Mouse (Mus musculus) midbrain, embryonic 12.5 days (tissue): ENCODE measurements around the gene Gm7697. TPM values are rescaled to one million over a fixed set of nuclear protein-coding genes. Genes with fewer than 3 reads are reported as not detected.
"Not testable (repeated sequence)": the region's sequence is repeated elsewhere in the genome, so short reads cannot be mapped to it uniquely, and the experiment has no call there.

Experiments
- ATAC-seq: fragments of 200-750 bp; cut with Nextera tagmentation; 2 replicates; pipeline ENCODE4 v1.8.0; 2017; ENCODE audit warnings: low read depth, moderate TSS enrichment, moderate library complexity; ENCODE audit not compliant: low FRiP score
- H3K27ac ChIP-seq: fragments of 300-500 bp; sonication (generic); replicated peaks from 2 replicates; pipeline ENCODE4 v1.5.1; 2016; ENCODE audit warnings: mild to moderate bottlenecking
- H3K27me3 ChIP-seq: fragments of 300-500 bp; sonication (generic); 2 replicates; pipeline ENCODE4 v1.6.1; 2016; ENCODE audit warnings: mild to moderate bottlenecking
- H3K36me3 ChIP-seq: fragments of 300-500 bp; sonication (generic); 2 replicates; pipeline ENCODE4 v1.6.1; 2016
- H3K4me1 ChIP-seq: fragments of 300-500 bp; sonication (generic); 2 replicates; pipeline ENCODE4 v1.6.1; 2016
- H3K4me2 ChIP-seq: fragments of 300-500 bp; sonication (generic); replicated peaks from 2 replicates; pipeline ENCODE4 v1.6.1; 2016; ENCODE audit warnings: mild to moderate bottlenecking, moderate library complexity
- H3K4me3 ChIP-seq: fragments of 300-500 bp; sonication (generic); 2 replicates; pipeline ENCODE4 v1.5.1; 2016; ENCODE audit warnings: mild to moderate bottlenecking
- H3K9ac ChIP-seq: fragments of 300-500 bp; sonication (generic); replicated peaks from 2 replicates; pipeline ENCODE4 v1.6.1; 2016; ENCODE audit warnings: mild to moderate bottlenecking, moderate library complexity
- H3K9me3 ChIP-seq: fragments of 300-500 bp; sonication (generic); 2 replicates; pipeline ENCODE4 v1.6.1; 2016; ENCODE audit warnings: mild to moderate bottlenecking
- WGBS: fragments of 180-500 bp; shearing (Covaris S2); methylation state at CpG from one replicate; pipeline ENCODE4 v1.1.7; 2016; 5-methylcytosine and 5-hydroxymethylcytosine counted together
- polyA plus RNA-seq: library from polyadenylated mRNA; unstranded; fragments of >200 nt; fragmentation: Nextera tagmentation; extraction: Ambion mirVana; gene quantifications from 2 replicates; pipeline ENCODE4 v1.2.1, GENCODE M21; 2016

The Gm7697 gene
- not detected in 2 replicates for polyA plus RNA-seq

GRCm38 (mm10) chr8:69522876-69523275 is at the start of gene Gm7697:
TSS of gene Gm7697 (minus strand) at chr8:69522976.
- not testable (repeated sequence) for H3K4me3 ChIP-seq, H3K9ac ChIP-seq, H3K4me2 ChIP-seq, H3K27me3 ChIP-seq, H3K9me3 ChIP-seq, H3K27ac ChIP-seq, H3K4me1 ChIP-seq, H3K36me3 ChIP-seq, ATAC-seq
- whole genome bisulfite sequencing = 94% methylated on average over 3 of the region's 3 CpGs

DNA sequence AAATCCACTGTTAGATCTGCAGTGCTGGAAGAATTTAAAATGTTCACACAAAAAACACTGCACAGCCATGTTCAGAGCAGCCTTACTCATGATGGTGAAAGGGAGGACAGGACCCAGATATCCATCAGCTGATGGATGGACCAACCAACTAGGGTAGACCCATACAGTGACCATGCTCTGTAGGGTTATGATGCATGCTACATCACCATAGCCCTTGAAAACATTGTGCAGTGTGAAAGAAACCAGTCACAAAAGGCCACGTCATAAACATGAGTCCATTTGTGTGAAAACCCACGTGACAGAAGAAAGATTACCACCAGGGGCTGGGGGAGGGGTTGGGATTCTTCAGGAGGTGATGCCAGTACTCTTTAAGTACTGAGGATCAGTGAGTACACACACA is 28.5 kb upstream of the Gm7697 start:
- H3K27me3 ChIP-seq, H3K4me3 ChIP-seq, H3K9ac ChIP-seq, ATAC-seq, H3K4me1 ChIP-seq, H3K9me3 ChIP-seq, H3K27ac ChIP-seq, H3K4me2 ChIP-seq, H3K36me3 ChIP-seq: not testable (repeated sequence)
- WGBS = 55% methylated on average over 2 of the region's 2 CpGs

- not testable (repeated sequence) for ATAC-seq, H3K4me2 ChIP-seq, H3K9ac ChIP-seq, H3K27ac ChIP-seq, H3K4me1 ChIP-seq, H3K4me3 ChIP-seq, H3K9me3 ChIP-seq, H3K27me3 ChIP-seq, H3K36me3 ChIP-seq
- 9% methylated on average over 8 of the region's 8 CpGs for WGBS
Observed at GRCm38 (mm10) chr8:69549556-69549955, 26.8 kb upstream of the Gm7697 start.

DNA sequence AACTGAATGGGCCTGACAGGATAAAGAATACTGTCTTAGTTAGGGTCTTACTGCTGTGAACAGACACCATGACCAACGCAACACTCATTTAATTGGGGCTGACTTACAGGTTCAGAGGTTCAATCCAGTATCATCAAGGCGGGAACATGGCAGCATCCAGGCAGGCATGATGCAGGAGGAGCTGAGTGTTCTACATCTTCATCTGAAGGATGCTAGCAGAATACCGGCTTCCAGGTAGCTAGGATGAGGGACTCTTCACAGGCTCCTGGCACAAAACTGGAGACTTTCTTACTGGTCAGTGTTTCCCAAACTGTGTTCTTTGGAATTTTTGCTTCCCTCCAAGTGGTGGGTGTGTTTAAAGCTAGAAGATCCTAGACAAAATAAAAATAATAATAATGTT is 25.3 kb upstream of the Gm7697 start:
- not testable (repeated sequence) for H3K9ac ChIP-seq, H3K4me2 ChIP-seq, H3K9me3 ChIP-seq, ATAC-seq, H3K4me1 ChIP-seq, H3K36me3 ChIP-seq, H3K27ac ChIP-seq, H3K4me3 ChIP-seq, H3K27me3 ChIP-seq
- 93% methylated on average over 3 of the region's 3 CpGs for WGBS

DNA sequence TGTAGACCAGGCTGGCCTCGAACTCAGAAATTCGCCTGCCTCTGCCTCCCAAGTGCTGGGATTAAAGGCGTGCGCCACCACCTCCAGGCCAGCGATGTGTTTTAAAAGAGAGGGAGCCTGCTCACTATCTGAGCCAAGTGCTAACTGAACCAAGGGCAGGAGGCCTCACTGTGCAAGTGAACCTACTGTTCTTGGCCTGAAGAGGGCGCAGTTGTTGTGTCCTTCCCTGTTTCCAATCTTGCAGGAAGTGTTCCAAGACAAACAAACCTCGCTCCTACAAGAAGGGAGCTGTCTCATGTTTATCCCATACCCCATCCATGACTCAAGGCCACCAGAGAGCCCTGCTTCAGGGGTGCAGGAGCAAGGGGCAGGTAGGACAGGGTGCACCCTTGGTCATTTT is 24.4 kb upstream of the Gm7697 start:
- H3K4me1 ChIP-seq, H3K27ac ChIP-seq, ATAC-seq, H3K27me3 ChIP-seq, H3K4me3 ChIP-seq, H3K36me3 ChIP-seq, H3K9ac ChIP-seq, H3K4me2 ChIP-seq, H3K9me3 ChIP-seq: not testable (repeated sequence)
- WGBS = 64% methylated on average over 7 of the region's 7 CpGs

DNA sequence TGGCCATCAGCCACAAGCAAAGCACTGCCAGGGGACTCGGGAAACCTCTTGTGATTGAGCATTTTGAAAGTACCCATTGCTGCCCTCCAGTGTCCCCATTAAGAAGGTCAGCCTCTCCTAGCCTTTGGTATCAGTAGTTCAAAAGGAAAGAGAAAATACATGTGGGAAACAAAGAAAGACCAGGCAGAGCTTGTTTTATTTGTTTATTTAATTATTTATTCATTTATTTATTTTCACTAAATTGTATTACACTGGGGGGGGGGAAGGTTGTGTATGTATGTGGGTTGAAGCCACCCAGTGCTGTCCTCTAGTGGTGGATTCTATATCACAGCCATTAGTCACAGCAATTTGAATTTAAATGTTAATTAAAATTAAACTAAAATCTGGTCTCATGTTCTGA is 22.2 kb upstream of the Gm7697 start:
- WGBS = 67% methylated on average over 1 of the region's 1 CpGs
- not testable (repeated sequence) for H3K4me3 ChIP-seq, H3K36me3 ChIP-seq, ATAC-seq, H3K27me3 ChIP-seq, H3K4me2 ChIP-seq, H3K9ac ChIP-seq, H3K27ac ChIP-seq, H3K9me3 ChIP-seq, H3K4me1 ChIP-seq

DNA sequence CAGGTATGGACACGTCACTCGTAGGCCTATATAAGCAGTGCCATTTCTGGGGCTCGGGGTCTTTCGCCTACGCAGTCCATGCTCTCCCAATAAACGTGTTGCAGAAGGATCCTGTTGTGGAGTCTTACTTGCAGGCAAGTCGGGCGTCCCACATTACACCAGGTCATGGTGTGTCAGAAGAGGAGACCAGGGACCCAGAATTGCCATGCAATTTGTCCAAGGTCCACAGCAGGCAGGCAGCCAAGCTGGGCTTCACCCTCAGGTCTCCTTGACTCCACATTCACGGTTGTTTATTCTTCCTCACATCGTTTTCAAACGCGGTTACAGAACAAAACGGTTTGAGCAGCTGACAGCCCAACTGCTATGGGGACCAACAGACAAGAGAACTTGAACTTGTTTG is 21.7 kb upstream of the Gm7697 start:
- ATAC-seq, H3K9me3 ChIP-seq, H3K4me2 ChIP-seq, H3K27ac ChIP-seq, H3K36me3 ChIP-seq, H3K4me1 ChIP-seq, H3K27me3 ChIP-seq, H3K4me3 ChIP-seq, H3K9ac ChIP-seq: not testable (repeated sequence)
- 94% methylated on average over 13 of the region's 13 CpGs for WGBS

GRCm38 (mm10) chr8:69543984-69544383 is 21.2 kb upstream of the Gm7697 start:
- not testable (repeated sequence) for H3K4me3 ChIP-seq, H3K27me3 ChIP-seq, H3K36me3 ChIP-seq, H3K27ac ChIP-seq, H3K4me1 ChIP-seq, H3K4me2 ChIP-seq, H3K9me3 ChIP-seq, H3K9ac ChIP-seq
- peak; percentile 49; the same call in 1 of the 2 replicates for ATAC-seq
- WGBS = 95% methylated on average over 6 of the region's 6 CpGs

- not testable (repeated sequence) for H3K9ac ChIP-seq, H3K4me3 ChIP-seq
Observed at GRCm38 (mm10) chr8:69540764-69541163, 18.0 kb upstream of the Gm7697 start.

DNA sequence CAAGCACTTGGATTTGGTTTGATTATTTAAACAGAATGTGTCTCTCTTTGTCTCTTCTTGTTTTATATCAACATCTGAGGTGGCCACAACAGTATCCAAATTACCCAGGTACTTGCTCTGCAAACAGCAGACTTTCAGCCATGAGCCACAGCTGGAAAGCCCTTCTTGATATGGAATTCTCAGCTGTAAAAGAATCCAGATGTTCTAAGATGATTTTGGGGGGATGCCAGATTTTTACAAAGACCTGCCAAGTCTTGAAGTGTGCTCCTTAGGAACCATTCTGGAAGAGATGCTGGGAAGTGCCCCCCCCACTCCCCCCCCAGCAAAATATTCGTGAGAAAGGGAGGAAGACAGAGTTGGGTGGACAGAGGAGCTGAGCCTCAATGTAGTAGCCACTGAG is 17.6 kb upstream of the Gm7697 start:
- H3K4me2 ChIP-seq, H3K4me1 ChIP-seq, H3K9ac ChIP-seq, H3K27ac ChIP-seq, H3K27me3 ChIP-seq, H3K4me3 ChIP-seq, H3K9me3 ChIP-seq, H3K36me3 ChIP-seq, ATAC-seq: not testable (repeated sequence)
- WGBS = 68% methylated on average over 1 of the region's 1 CpGs

More at GRCm38 (mm10) chr8:69540764-69541163, 18.0 kb upstream of the Gm7697 start:
- not testable (repeated sequence) for H3K4me1 ChIP-seq, H3K27ac ChIP-seq, H3K27me3 ChIP-seq, H3K4me2 ChIP-seq, H3K36me3 ChIP-seq, H3K9me3 ChIP-seq, ATAC-seq
- WGBS = 86% methylated on average over 7 of the region's 7 CpGs

DNA sequence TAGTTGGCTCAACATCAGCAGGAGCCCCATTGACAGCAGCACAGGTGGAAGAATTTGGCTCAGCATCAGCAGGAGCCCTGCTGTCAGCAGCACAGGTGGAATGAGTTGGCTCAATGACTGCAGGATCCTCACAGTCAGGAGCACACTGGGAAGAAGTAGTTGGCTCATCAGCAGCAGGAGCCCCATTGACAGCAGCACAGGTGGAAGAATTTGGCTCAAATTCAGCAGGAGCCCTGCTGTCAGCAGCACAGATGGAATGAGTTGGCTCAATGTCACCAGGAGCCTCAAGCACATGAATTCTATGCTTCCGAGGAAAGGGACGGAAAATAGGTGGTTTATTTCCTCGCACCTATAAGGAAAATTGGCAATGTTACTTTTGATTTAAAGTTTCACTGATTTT is 47.8 kb downstream of the Gm7697 start:
- H3K36me3 ChIP-seq, ATAC-seq, H3K9me3 ChIP-seq, H3K4me2 ChIP-seq, H3K4me1 ChIP-seq, H3K4me3 ChIP-seq, H3K9ac ChIP-seq, H3K27ac ChIP-seq, H3K27me3 ChIP-seq: not testable (repeated sequence)
- WGBS = 77% methylated on average over 3 of the region's 3 CpGs

GRCm38 (mm10) chr8:69453465-69453864 is 69.3 kb downstream of the Gm7697 start, which contains the start of gene Gm9495:
TSS of gene Gm9495 (minus strand) at chr8:69453565.
- not testable (repeated sequence) for H3K4me2 ChIP-seq, ATAC-seq, H3K27ac ChIP-seq, H3K4me3 ChIP-seq, H3K9ac ChIP-seq, H3K4me1 ChIP-seq, H3K9me3 ChIP-seq, H3K36me3 ChIP-seq, H3K27me3 ChIP-seq
- WGBS = 96% methylated on average over 3 of the region's 3 CpGs
